Mouse (Mus musculus) thymus, adult 18-20 months (tissue): ENCODE measurements around the gene Nmur1.

Experiments used
- DNase-seq, 2 experiments: peaks; one replicate each; pipeline ENCODE4 v3.0.0; 2022; ENCODE audit warnings: mixed read lengths in 2 of 2

Gene Nmur1

DNA sequence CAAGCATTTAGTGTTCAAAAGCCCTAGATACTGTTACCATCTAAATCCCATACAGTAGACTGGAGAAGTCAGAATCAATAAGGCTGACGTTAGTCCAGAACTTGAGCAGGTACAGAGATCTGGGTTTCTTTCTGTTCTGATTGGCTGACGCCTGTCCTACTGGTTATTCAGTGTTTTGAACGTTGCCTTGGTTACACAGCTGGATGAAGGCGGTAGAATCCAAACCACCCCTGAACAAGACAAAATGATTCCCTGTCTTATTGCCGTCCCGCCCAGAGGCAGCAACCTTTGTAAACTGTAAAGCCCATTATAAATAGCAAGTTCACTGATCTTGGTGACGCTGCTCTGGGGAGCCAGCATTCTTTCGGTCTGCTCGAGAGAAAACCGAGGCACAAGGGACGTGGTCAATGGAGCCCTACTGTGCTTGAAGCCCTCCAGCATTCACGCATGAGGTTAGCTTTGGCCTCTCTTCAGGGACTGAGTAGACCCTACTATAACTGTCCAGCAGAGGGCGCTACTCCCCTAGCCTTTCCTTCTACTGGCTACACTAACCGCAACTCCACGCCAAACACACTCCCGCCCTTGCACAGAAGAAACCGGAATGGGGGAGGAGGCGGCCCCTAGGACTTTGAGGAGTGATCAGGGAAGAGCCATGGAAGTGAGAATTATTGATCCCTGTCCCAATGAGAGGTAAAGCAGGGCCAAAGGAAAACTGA lies 14.3 kb upstream of the Nmur1 start:
- peak; percentile 70 to 84 for DNase-seq

DNA sequence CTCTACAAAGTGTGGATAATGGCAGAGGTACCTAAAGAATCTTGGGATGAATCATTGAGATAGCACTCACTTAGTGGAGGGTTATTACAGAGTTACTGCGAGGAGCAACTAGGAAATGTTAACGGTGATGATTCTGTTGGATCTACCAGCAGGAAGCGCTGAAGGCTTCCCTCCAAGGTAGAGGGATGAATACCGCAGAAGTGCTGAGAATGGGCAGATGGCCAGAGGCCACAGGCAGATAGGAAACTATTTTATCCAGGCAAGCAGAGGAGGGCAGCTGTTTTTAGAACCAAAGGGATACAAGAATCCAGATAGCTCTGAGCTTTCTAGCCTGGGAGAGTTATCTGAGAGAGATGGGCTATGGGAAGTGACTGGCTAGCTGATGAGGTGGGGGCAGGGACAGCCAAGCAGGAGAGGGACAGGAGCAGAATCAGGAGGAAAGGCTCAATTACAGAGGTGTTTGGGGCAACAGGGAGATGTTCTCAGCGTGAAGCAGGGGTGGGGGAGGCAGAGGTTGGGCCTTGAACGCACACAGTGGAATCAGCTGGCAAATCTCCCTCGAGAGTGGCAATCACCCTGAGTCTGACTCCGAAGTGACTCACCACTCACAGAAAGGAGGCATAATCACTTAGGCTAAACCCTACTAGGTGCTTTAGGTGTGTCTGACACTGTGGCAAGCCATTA lies 13.6 kb upstream of the Nmur1 start:
- no peak for DNase-seq

DNA sequence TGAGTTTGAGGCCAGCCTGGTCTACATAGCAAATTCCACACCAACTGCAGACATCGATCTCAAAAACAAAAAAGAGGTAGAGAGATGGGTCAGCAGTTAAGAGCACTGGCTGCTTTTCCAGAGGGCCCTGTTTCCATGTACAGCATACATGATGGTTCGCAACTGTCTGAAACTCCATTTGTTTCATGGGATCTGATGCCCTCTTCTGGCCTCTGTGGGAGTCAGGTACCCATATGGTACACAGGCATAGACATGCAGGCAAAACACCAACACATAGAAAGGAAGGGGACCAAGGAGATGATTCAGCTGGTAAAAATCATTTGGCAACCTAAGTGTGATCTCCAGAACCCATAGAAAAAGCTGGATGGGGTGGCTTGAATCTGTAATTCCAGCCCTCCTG lies 12.5 kb upstream of the Nmur1 start:
- DNase-seq: no peak

DNA sequence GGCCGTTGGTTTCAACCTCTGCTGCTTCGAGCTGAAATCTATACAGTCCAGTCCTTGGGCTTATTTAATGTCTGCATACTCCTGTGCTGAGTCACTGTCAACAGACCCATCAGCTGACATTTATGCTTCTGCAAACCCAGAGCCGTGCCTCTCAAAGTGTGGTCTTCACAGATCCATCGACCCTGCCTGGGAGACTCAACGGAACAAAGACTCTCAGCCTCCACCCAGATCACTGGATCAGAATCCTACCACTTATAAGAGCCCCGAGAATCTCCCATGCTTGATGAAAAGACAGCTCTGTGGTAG lies 11.9 kb upstream of the Nmur1 start:
- no peak for DNase-seq

DNA sequence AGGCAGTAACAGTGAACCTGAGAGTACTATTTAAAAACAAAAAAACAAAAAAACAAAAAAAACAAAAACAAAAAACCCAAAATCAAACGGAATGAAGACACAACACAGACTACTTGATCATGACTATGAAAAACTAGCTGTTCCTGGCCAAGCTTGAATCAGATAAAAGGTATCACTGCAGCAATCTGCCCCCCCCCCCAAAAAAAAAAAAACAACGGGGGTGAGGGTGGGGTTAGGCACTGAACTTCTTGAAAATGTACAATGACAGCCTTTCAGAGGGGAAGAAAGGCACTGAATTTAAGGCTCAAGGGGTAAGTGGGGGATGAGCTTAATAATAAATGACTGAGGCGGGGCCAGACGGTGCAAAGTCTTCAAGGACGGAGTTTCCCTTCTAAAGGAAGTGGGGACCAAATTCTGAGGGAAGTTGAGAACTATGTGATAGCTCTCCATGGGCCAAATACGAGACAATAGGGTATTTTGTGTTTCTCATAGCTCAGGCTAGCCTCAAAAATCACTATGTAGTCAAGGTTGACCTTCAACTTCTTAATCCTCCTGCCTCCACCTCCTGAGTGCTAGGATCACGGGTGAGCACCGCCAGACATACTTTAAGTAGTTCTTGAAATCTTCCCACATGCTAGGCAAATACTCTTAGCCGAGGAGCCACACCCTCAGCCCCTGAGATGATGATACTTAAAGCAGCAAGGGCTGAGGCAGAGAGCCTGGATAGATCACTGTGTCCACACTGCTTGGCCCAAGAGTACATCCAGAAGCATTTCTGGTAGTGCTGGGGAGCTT lies 11.4 kb upstream of the Nmur1 start:
- DNase-seq: no peak

DNA sequence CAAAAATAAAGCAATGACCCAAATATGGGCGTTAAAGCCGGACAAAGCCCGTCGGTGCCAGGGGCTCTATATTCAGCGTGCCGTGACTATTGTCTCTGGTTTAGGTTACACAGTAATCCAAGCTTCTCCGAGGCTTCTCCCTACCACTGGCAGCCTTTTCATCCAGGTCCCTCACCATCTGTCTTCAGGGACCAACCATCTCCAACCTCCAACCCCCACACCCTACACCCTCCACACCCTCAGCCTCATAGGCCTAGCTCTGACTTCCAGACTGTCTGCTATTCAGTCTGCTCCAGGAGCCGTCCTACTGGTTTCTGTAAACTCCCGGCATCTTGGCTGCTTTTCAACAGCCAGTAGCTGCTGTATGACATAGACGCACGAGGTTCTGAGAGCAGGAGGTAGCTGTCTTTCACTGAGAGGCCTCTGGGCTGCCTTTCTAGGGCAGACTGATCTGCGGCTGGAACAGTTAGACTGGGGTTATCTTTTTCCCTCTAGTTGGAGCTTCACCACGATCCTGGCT lies 9.3 kb upstream of the Nmur1 start:
- DNase-seq: no peak

DNA sequence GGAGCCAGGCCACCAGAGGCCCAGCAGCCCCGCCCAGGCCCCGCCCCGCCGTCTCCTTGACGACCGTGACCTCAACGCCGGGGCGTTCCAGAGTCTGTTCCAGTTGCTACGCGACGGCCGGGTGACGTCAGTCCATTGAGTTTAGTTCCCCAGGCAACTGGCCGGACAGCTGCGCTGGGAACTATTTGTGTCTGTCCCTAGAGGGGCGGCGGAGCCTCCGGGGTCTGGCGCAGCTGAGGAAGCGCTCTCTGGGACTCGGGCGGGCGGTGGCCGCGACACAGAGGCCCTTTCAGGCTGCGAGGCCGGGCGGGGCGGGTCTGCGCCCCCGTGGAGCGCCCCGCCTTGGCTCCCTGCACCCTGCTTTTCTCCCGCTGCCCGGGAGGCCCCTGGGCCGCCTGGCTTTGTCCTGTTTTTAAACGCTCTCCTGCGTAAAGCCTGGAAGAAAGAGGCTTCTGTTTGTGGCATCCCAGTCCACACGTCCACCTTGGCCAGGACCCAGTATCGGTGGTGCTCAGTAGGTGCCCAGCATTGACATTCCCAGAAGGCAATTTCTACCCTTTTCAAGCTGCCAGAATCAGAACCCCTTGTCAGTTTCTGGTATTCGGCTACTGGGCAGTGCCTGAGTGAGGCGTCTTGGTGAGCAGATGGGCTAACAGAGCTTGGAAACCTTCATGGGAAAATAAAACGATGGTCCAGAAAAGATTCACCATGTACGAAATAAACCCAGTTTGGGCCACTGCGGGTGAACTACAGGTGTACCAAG lies 8.6 kb upstream of the Nmur1 start:
- DNase-seq: peak; percentile 93 to 96

DNA sequence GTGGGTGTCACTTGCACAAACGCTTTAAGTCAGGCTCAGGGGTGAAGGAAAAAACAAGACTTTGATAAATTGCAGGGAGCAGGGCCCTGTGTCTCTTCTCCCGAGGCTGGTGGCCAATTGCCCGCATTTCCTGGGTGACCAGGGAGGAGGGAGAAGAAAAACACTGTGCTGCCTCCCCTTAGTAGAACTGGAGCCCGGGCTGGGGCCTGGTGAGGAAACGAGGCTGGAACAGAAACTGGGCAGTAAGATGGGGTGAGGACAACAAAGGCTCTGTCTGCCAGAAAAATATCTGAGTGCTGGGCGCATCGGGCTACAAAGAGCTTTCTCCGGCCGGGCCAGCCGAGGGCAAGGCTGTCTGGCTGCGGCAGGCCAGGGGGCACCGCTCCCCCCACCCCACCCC lies 8.0 kb upstream of the Nmur1 start:
- DNase-seq: no peak

DNA sequence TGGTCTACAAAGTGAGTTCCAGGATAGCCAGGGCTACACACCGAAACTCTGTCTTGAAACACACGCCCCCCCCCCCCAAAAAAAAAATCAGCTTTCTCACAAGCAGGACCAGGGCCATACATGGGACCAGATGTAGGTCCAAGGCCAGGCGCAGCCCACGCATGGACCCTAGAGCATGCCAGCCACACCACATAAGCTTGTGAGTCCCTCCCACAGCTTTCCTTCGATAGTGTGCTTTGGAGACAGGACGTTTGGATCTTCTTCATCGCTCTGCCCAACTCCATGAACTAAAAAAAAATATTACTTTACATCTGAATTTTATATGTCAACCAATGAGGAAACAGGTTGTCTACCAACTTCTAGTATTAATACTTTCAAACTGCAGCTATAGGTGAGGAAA lies 7.3 kb upstream of the Nmur1 start:
- DNase-seq: no peak

DNA sequence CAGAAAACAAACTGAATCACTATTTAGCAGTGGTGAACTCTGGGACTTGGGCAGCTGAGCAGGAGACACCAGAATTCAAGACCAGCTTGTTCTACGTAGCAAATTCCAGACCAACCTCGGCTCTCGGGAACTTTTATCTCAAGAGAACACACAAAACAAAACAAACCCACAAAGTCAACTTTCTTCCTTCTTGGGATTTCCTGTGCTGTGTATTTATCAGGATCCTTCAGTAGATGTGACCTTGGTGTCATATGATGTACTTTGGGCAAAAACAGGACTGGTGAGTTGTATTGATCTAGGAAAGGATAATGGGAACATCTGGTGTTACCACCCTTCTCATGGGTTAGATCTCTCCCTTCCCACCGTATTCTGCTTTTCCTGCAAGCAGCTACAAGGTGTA lies 6.8 kb upstream of the Nmur1 start:
- no peak for DNase-seq

DNA sequence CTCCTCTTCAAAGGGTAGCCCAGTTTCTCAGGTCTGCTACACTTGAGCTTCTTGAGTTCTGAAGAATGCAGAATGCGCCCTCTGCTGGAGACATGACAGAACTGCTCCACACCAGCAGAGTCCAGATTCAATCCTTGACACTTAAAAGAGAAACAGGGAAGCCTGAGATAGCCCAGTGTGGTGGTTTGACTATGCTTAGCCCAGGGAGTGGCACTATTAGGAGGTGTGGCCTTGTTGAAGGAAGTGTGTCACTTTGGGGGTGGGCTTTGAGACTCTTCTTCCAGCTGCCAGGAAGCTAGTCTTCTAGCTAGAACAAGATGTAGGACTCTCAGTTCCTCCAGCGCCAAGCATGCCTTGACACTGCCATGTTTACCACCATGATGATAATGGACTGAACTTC lies 4.0 kb upstream of the Nmur1 start:
- peak in 1 of 2 experiments; percentile 72 for DNase-seq

DNA sequence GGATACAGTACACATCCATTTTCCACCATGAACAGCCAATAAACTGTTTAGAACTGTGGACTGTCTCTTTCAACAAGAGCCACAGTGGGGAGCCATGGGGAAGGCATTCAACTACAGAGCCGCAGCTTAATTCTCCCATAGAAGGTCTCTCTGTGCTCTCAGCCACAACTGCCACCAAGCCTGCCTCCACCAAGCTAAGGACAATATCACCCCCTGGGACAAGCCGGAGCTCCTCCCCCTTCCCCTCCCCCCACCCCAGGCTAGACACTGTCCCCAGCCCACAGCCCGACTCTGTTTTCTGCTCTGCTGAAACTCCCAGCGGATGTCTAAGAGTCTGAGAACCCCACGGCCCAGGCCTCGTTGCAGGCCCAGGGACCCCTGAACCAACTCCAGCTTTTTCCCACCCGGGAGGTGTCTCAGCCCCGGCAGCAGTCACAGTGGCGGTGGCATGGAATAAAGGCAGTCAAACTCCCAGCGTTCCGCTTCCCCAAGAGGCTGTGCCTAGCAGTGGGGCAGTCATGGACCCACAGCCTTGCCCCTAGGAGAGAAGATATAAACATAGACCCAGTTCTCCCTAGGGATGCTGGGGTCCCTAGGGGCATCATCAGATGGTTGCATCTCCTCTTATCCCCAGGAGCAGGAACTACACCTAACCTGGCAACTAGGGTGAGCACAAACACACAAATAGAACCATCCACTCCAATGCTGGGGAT lies 1.0 kb downstream of the Nmur1 start:
- DNase-seq: no peak

DNA sequence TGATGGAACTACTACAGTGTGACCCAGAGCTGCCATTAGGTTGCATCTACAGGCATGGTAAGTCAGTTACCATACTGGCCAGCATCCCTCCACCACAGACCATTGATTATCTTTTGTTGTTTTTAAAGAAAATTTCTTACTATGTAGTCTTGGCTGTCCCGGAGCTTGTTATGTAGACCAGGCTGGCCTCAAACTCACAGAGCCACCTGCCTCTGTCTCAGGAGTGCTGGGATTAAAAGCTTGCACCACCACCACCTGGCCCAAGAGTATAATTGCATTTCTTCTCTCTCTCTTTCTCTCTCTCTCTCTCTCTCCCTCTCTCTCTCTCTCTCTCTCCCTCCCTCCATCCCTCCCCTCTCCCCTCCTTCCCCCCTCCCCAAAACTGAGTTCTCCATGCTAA lies 1.7 kb downstream of the Nmur1 start:
- no peak for DNase-seq

DNA sequence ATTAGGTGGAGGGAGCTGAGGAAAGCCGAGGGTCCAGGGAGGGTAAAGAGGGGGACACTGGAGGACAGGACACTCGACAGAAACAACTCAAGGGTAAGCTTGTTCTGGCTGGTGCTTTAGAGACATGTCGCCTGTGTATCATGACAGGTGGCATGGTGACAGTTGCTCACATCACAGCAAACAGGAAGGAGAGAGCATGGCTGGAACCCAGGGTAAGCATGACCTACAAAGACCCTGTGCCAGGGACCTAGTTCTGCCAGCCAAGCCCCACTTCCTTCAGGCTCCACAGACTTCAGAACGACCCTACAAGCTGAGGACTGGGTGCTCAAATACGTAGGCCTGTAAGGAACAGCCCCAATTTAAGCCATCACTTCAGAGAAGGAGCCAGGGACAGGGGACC lies 2.1 kb downstream of the Nmur1 start:
- DNase-seq: peak; percentile 63 to 83

DNA sequence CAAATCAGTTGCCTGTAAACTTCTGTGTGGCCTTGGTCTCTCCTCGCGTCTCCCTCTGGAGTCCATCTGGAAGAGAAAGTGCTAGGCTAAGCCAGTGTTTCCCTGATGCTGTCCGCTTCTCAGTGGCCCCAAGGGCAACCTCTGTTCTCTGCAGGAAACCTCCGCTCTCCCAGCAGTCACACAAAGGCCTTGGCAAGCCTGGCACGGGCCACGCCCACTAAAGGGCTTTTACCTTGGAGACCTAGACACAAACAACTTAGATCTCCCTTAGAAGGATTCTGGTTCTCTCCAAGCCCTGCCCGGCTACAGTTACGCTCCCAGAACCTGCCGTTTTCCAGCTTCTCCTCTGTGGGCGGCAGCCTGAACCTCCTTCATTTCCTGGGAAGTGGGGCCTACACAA lies 5.0 kb downstream of the Nmur1 start:
- no peak for DNase-seq

DNA sequence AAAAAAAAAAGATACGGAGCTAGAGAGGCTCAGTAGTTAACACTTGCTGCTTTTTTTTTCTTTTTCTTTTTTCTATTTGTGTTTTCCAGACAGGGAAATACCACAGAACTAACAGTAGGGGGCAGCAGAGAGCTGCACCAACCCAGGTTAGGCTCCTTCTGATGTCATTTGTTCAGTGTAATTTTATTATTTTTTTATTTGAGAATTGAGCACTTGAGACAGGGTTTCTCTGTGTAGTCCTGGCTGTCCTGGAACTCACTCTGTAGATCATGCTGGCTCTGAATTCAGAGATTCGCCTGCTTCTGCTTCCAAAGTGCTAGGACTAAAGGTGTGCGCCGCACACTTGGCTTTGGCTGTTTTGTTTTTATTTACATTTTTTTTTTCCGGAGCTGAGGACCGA lies 9.7 kb downstream of the Nmur1 start:
- DNase-seq: no peak

DNA sequence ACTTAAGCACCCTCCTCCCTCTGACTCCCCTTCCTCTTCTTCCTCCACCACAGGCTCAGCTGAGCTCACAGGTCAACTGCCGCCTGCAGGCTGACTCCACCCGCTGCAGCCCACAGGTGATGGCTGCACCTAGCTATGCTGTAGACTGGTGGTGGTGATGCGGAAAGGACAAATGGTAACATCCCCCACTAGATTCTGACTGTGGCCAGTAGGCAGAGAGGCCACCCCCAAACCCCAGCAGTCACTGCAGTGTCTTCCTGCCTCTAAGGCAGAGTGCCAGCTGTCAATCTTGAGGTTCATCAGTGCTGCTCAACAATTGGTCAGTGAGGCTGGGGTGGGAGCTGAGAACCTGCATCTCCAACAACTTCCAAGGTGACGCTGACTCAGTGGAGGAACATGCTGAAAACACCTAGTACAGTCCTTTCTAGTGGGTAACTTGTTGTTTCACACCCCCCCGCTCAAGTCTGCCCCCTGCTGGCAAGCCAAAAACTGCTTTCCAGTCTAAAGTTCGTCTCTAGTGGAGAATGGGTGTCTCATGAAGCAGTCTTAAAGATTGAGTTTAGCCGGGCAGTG lies 10.3 kb downstream of the Nmur1 start:
- peak; percentile 51 to 53 for DNase-seq

DNA sequence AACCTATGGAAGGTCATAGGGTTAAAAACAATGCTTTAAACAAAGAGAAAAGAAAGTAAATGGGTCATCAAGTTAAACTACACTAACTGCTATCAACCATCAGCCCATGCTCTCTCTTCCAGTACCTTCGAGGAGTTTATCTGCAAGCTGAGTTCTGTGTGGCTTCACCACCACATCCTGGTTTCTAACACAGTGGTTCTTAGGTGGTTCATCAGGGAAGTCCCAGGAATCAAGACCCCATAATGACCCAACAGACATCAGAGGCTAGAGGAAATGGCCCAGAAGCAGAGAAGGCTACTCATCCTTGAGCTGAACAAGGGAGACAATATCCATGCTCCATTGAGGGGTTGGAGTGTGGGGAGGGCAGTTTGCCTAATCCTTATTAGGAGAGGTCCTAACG lies 10.9 kb downstream of the Nmur1 start:
- no peak for DNase-seq

DNA sequence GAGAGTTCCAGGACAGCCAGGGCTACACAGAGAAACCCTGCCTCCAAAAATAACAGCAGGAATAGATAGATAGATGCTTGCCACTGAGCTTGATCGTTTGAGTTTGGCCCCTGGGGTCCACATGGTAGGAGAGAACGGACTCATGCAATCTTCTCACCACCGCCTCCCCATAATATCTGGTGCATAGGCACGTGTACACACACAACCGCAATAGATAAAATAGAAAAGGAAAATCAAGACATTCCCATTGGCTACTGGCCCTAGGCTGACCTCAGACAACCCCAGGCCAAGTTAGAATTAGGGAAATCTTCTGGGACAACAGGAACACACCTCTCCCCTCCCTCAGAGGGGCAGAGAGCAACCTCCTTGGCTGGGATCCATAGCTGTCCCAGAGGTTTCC lies 11.3 kb downstream of the Nmur1 start:
- no peak for DNase-seq

DNA sequence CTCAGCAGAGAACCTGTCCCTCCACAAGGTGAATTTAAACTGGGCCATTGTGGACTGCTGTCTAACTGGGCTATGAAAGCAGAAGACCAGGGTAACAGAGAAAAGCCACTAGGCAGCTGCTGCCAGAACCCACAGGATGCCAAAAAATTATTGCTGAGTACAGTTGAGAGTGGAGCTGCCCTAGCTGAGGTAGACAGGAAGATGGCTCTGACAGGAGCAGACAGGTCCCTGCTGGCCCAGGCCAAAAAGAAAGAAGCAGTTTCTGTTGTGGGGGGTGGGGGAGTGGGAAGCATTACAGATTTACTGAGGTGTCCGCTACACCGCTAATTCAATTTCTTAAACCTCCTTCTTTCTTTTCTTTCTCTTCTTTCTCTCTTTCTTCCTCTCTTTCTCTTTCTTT lies 16.6 kb downstream of the Nmur1 start:
- no peak for DNase-seq

DNA sequence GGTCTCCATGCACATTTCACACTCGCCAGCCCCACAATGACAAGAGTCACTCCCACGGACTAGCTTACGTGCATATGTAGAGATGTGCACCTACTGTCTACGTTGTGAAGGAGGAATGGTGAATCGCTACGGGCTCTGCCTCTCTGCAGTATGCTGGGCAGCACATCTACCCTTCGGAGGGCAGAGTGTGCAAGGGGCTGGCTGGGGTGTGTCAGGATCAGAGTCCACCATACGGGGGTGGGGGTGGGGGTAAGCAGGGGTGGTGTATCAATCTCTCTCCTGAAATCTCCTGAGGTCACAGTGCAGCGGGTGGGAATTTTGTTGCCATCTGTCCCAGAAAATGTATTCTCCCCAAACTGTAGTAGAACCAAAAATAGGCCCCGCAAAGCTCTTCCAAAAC lies 17.5 kb downstream of the Nmur1 start:
- no peak for DNase-seq

DNA sequence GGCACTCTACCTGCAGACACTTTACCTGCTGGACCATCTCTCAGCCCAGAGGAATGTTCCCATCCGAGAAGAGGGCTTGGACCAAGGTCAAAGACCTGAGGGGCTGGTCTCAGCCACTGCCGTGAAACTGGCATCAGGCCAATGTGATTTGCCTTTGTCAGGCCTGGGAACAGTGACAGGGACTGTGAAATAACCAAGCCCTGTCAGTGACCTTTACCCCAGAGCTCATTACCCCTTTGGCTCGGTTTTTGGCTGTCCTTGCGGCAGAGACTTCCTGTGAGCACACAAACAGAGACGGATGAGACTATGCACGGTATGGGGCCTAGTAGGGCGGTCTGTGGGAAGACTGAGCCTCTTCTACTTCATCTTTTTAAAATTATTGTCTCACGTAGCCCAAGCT lies 19.1 kb downstream of the Nmur1 start:
- DNase-seq: no peak
